Mouse (Mus musculus) brain, embryonic 14.5 days (tissue): ENCODE measurements at regions not wholly inside any gene's neighbourhood (a gene's known extent, or its start where the extent isn't known, plus 50 kb on each side); places are given as distances from the start of the nearest gene placed in this dataset.

ENCODE experiments used
- CTCF ChIP-seq: fragments of 200-500 bp; IDR thresholded peaks from 2 replicates; pipeline ENCODE4 v1.5.1; 2012; ENCODE audit warnings: inconsistent platforms, mild to moderate bottlenecking, moderate library complexity, borderline replicate concordance; ENCODE audit not compliant: insufficient read depth, insufficient read length; ENCODE audit errors: extremely low read depth
- POLR2A ChIP-seq: fragments of 200-500 bp; IDR thresholded peaks from 2 replicates; pipeline ENCODE4 v1.6.1; 2012; ENCODE audit warnings: mild to moderate bottlenecking, inconsistent platforms, borderline replicate concordance; ENCODE audit not compliant: poor library complexity, insufficient read depth, insufficient read length, severe bottlenecking; ENCODE audit errors: extremely low read depth

- no peak for TF ChIP-seq CTCF
- no peak for TF ChIP-seq POLR2A
Measured at GRCm38 (mm10) chr12:64249974-64250373, 224.5 kb downstream of the Fscb start.
